Mouse (Mus musculus): Measurements from ENCODE around the gene Uba7.
"Not testable (repeated sequence)": the region's sequence is repeated elsewhere in the genome, so short reads cannot be mapped to it uniquely, and the experiment has no call there.

Gene Uba7

DNA sequence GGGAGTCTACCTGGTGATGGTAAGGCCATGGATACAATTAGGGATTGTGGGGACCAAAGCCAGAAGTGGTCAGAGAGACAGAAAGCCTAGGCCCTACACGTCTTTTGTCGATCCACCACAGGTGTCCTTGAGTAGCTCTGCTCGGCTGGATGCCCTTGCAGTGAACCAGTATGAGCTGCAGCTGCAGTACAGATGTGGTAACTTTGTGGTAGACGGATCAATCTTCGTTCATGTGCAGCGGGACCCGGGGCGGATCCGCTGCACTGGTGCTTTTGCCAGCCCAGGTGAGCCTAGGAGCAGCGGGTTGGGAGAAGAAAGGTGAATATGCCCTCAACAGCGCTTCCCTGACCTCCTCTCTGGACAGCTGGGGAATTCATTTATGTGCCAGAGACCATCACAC lies 17.7 kb downstream of the Uba7 start:
- no peak for DNase-seq (ENCODE audit: low spot score)

- no peak for DNase-seq (ENCODE audit: low spot score)
These were observed 19.2 kb downstream of the Uba7 start for GRCm38 (mm10) chr9:107994464-107994863.

- no peak for DNase-seq (ENCODE audit: low spot score)
These were observed 20.2 kb downstream of the Uba7 start for GRCm38 (mm10) chr9:107995513-107995912.

DNA sequence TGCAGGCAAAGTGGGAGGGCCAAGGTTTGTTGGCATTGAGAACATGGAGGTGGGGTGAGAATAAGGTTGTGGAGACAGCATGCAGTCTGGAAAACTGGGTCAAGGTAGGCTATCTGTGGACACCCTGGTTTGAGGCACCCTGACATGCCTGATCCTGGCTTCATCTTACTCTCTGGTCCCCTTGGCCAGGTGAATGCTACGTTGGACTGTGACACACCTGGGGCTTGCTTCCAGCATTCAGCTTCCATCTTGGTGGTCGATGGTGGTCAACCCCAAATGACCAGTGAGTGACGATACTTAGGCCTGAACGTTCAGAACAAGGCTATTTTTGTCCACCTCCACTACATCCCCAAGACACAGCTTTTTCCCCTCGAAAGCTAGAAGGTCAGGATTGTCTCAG lies 20.7 kb downstream of the Uba7 start, which contains the start of gene Gm20662:
Gm20662 (plus strand) TSS at position 301 of the 400 bp plus-strand sequence.
- DNase-seq (ENCODE audit: low spot score), result no peak

GRCm38 (mm10) chr9:108001922-108002770 lies 26.8 kb downstream of the Uba7 start, which contains the start of gene Ip6k1:
TSS of gene Ip6k1 (plus strand) at chr9:108002501.
- DNase-seq (ENCODE audit: low spot score), result peak; percentile 100

- peak; percentile 42 for DNase-seq (ENCODE audit: low spot score)
These were observed 27.6 kb downstream of the Uba7 start for GRCm38 (mm10) chr9:108002778-108003530.

GRCm38 (mm10) chr9:108003531-108003890 lies 28.2 kb downstream of the Uba7 start:
- DNase-seq (ENCODE audit: low spot score), result no peak

DNA sequence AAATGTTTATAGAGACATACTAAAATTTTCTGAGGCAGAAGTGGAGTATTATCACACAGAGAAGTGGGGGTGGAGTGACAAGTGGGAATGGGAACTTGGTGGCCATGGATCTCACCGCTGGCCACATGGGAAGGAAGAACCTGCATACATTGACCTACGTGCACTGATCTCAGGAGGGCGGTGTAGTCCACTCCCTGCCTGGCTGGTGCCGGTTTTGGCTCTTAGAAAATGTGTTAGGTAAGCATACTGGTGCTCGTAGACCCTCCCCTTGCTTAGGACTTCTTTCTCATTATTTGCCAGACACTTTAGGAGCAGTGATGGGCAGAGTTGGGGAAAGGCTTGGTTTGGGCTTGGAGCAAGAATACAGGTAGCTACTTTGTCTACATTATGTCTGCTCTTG lies 32.7 kb downstream of the Uba7 start:
- no peak for DNase-seq (ENCODE audit: low spot score)

DNA sequence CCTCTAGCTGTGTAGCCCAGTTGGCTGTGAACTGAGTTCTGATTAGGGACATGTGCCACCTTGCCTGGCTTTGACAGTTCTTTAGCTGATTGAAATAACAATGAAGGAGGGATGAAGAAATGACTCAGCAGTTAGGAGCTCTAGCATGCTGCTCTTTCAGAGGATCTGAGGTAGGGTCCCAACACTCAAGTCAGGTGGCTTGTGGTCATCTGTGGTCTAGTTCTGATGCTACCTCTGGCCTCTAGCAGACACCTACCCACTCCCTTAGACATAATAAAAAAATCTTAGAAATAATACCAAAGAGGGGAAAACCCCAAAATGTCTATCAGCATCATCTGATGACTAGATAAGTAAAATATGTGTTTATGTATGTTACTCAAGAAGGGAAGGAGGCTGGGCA lies 35.1 kb downstream of the Uba7 start:
- no peak for DNase-seq (ENCODE audit: low spot score)

GRCm38 (mm10) chr9:108013577-108013976 lies 38.3 kb downstream of the Uba7 start:
- not testable (repeated sequence) for DNase-seq (ENCODE audit: low spot score)

GRCm38 (mm10) chr9:108017127-108017526 lies 41.8 kb downstream of the Uba7 start:
- no peak for DNase-seq (ENCODE audit: low spot score)

GRCm38 (mm10) chr9:108020741-108021140 lies 45.4 kb downstream of the Uba7 start:
- no peak for DNase-seq (ENCODE audit: low spot score)

GRCm38 (mm10) chr9:108023216-108023615 lies 47.9 kb downstream of the Uba7 start:
- no peak for DNase-seq (ENCODE audit: low spot score)

GRCm38 (mm10) chr9:108026584-108026983 lies 51.3 kb downstream of the Uba7 start:
- DNase-seq (ENCODE audit: low spot score), result no peak

- no peak for DNase-seq (ENCODE audit: low spot score)
These were observed 52.6 kb downstream of the Uba7 start for GRCm38 (mm10) chr9:108027867-108028266.

DNA sequence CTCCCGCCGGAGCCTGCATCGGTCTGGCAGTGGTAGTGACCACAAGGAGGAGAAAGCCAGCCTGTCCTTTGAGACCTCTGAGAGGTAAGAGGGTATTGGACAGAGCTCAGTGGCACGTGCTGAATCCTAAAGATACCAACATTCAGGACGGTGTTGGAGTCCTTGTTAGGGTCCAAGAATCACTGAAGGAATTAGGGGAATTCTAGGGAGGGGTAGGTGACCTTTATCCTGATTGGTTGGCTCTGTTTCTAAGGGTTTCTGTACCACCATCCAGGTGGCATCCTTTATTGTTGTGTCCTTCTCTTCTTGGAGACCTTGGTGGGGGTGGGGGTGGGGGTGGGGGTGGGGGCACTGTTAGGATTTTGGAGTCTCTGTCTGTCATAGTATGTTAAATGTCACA lies 56.8 kb downstream of the Uba7 start:
- no peak for DNase-seq (ENCODE audit: low spot score)
